Mouse (Mus musculus): ENCODE results near the gene Thsd4.
"Not testable (repeated sequence)": the region's sequence is repeated elsewhere in the genome, so short reads cannot be mapped to it uniquely, and the experiment has no call there.

The Thsd4 gene

DNA sequence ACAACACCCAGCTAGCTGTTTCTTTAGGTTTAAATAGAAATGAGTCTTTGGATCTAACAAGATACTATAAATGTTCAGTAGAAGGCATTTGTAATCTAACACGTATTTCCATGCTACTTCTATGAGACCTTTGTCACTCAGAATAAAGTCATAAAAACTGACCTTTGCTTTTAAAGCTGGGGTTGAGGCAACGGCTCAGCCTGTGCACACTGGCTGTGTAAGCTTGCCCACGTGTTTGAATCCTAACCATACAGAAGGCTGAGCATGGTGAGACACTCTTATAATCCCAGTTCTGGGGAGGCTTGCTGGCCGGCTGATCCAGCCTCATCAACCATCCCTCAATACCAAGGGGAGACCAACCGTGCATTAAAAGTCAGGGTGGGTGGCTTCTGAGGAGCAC is 214.4 kb downstream of the Thsd4 start:
- DNase-seq (ENCODE audit: low read depth): no peak

DNA sequence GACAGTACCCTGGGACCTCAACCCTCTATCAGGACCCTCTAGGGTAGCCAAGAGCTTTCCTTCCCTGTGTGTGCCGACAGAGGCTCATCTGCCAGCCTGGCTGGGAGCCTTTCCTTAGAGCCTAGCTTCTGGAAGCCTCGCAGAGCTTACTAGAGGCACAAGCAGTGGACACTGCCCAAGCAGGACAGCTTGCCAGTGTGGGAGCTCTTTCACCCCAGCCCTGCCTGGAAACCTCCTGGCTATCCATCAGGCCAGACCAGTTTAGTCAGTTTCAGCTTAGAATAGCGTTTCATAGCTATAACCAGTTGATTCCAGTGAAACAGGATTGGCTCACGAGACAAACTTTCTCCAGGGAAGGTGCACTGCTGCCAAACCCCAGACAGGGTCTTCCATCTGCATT is 215.6 kb downstream of the Thsd4 start:
- DNase-seq (ENCODE audit: low read depth): no peak

- no peak for DNase-seq (ENCODE audit: low read depth)
Measured at GRCm38 (mm10) chr9:60305204-60305840, 216.5 kb downstream of the Thsd4 start.

GRCm38 (mm10) chr9:60296276-60296675 is 225.6 kb downstream of the Thsd4 start:
- DNase-seq (ENCODE audit: low read depth): no peak

GRCm38 (mm10) chr9:60295199-60295598 is 226.6 kb downstream of the Thsd4 start:
- DNase-seq (ENCODE audit: low read depth): no peak

DNA sequence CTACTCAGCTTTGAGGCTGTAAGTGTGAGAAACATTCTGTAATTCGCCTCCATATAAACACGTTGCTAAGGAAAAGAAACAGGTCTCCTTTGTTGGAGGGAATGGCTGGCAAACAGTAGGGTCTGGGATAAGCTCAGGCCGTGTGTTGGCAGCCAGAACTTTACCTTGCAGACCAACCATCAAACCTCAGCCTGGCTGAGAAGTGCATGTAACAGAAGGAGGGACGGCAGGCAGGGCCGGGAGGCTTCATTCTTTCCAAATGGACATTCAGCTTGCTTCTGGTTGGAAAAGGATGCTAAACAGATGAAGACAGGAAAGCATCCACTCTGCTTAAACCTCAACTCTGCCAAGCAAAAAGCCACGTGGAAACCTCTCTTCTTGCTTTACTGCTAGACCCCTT is 228.7 kb downstream of the Thsd4 start:
- no peak for DNase-seq (ENCODE audit: low read depth)

DNA sequence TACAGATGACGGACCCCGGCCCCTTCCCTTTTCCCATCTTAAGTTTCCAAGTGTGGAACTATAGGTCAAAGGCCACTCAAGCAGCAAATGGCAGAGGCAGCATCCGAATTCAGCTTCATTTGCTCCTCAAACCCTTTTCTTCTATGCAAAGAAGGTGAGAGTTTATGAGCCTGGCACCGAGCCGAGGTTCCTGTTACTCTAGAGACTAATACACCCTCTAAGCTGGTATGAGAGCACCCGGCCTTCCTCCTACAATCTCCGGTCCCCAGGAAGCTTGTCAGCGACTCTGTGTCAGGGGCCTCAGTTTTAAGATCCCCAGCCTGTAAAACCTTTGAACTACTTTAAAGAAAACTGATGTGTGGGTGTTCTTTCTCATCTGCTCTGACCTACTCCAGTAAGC is 231.1 kb downstream of the Thsd4 start:
- no peak for DNase-seq (ENCODE audit: low read depth)

DNA sequence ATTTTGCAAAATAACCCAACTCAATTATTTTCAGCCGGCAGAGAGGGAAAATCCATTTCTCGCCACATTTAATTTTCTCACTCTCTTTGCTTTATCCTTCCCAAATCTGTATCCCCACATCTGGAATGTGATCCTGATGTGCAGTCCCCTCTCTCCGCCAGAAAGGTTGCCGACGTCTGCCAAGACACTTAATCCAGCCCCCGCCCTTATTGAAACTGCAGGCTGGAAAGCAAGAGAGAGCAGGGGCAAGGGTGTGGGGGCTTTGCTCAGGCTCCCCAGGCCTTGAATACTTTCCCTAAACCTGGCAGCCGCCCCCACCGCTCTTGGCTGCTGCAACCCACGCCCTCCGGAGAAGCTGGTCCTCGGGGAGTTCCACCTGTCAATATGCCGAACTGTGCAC is 233.1 kb downstream of the Thsd4 start:
- DNase-seq (ENCODE audit: low read depth): no peak

GRCm38 (mm10) chr9:60286390-60286789 is 235.5 kb downstream of the Thsd4 start:
- DNase-seq (ENCODE audit: low read depth): no peak

GRCm38 (mm10) chr9:60285047-60285462 is 236.8 kb downstream of the Thsd4 start:
- no peak for DNase-seq (ENCODE audit: low read depth)

- DNase-seq (ENCODE audit: low read depth): no peak
Measured at GRCm38 (mm10) chr9:60284318-60284717, 237.5 kb downstream of the Thsd4 start.

GRCm38 (mm10) chr9:60283546-60283945 is 238.3 kb downstream of the Thsd4 start:
- DNase-seq (ENCODE audit: low read depth): no peak

GRCm38 (mm10) chr9:60281281-60281680 is 240.6 kb downstream of the Thsd4 start:
- no peak for DNase-seq (ENCODE audit: low read depth)

GRCm38 (mm10) chr9:60280786-60281185 is 241.1 kb downstream of the Thsd4 start:
- DNase-seq (ENCODE audit: low read depth): no peak

DNA sequence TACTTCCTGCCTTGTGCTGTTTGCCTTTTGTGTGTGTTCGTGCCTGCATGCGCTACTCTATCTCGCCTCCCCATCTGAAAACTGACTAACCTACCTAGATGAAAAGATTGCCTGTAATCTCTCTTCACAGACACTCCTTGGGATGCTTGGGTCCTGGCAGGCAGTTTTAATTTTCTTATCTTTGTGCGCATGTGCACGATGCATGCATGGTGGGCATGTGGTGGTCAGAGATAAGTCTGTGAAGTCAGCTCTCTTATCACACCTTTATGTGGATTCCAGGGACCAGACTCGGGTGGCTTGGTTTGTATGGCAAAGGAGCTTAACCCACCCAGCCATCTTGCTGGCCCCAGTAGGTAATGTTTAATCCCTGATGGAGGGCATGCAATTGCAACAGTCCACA is 242.3 kb downstream of the Thsd4 start:
- no peak for DNase-seq (ENCODE audit: low read depth)

DNA sequence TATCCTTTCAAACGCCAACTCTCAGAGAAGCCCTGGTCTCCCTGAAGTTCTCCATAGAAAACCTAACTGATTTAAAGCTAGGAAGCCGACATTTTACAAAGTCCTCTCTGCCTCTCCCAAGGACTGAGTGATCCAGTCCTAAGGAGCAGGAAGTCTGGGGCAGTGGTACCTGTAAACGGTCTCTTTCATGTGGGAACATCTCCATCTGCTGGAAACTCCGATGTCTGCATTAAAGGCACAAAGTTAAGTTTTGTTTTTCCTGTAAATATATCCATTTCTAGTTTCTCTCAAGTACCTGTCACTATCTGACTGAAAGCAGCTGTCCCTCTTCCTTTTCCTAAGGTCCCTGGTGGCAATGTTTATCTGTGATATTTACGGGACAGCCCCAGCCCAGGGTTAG is 245.5 kb downstream of the Thsd4 start:
- no peak for DNase-seq (ENCODE audit: low read depth)

- DNase-seq (ENCODE audit: low read depth): no peak
Measured at GRCm38 (mm10) chr9:60275410-60276159, 246.3 kb downstream of the Thsd4 start.

DNA sequence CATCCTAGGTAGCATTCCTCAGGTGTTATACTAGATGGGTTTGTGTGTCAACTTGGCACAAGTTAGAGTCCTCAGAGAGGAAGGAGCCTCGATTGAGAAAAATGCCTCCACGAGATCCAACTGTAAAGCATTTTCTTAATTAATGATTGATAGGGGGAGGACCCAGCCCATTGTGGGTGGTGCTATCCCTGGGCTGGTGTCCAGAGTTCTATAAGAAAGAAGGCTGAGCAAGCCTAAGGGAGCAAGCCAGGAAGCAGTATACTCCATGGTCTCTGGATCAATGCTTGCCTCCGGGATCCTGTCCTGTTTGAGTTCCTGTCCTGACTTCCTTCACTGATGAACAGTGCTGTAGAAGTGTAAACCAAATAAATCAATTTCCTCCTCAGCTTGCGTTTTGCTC is 247.3 kb downstream of the Thsd4 start:
- no peak for DNase-seq (ENCODE audit: low read depth)

DNA sequence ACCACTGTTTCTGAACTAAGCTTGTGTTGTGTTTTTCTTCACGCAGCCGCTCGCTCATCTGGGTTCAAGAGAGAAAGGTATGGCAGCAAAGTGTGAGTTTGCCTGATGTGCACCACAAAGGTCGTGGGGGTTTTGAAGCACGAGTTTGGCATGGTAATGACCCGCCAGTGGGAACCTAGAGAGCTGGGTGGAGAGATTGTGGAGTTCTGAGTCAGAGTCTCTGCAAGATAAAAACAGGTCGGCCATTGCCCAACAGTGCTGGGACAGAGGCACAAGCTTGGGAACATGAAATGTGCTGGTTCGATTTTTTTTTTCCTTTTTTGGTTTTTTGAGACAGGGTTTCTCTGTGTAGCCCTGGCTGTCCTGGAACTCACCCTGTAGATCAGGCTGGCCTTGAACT is 249.5 kb downstream of the Thsd4 start:
- DNase-seq (ENCODE audit: low read depth): not testable (repeated sequence)

DNA sequence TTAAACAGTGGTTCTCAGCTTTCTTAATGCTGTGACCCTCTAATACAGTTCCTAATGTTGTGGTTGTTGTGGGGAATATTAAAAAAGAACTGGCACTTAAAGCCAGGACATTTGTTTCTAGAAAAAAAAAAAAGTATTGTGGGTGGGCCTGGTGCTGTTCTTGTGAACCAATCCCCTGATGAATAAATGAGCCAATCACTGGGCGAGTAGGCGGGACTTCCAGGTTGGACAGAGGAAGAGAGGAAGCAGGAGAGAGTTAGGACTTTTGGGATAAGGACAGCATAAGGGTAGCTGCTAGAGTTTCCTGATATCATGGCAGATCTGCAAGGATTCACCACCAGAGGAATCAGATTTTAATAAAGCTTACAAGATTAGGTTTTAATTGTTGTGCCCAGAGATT is 249.9 kb downstream of the Thsd4 start:
- no peak for DNase-seq (ENCODE audit: low read depth)

- no peak for DNase-seq (ENCODE audit: low read depth)
Measured at GRCm38 (mm10) chr9:60269807-60270206, 252.0 kb downstream of the Thsd4 start.

GRCm38 (mm10) chr9:60267273-60267626 is 254.6 kb downstream of the Thsd4 start:
- no peak for DNase-seq (ENCODE audit: low read depth)

- no peak for DNase-seq (ENCODE audit: low read depth)
Measured at GRCm38 (mm10) chr9:60266583-60267272, 255.1 kb downstream of the Thsd4 start.

Data from naive thymus-derived CD4-positive, alpha-beta T cell, adult 2 months (primary cell).